Mouse (Mus musculus) kidney, adult 8-10 months (tissue): ENCODE results near the gene Slc37a1.

Experiments
- DNase-seq, 2 experiments: peaks; one replicate each; pipeline ENCODE4 v3.0.0; 2022

Slc37a1 gene

GRCm38 (mm10) chr17:31295215-31295891 is 8.8 kb downstream of the Slc37a1 start:
- no peak for DNase-seq

- DNase-seq: peak; percentile 70 to 78
Observed at GRCm38 (mm10) chr17:31295892-31296781, 9.5 kb downstream of the Slc37a1 start.

GRCm38 (mm10) chr17:31297521-31297939 is 10.9 kb downstream of the Slc37a1 start:
- peak; percentile 70 to 77 for DNase-seq

- DNase-seq: no peak
Observed at GRCm38 (mm10) chr17:31298419-31299209, 12.0 kb downstream of the Slc37a1 start.

- DNase-seq: no peak
Observed at GRCm38 (mm10) chr17:31299981-31300380, 13.4 kb downstream of the Slc37a1 start.

GRCm38 (mm10) chr17:31300736-31301135 is 14.1 kb downstream of the Slc37a1 start:
- DNase-seq: no peak

- no peak for DNase-seq
Observed at GRCm38 (mm10) chr17:31303401-31303800, 16.8 kb downstream of the Slc37a1 start.

- peak in 1 of 2 experiments; percentile 39 for DNase-seq
Observed at GRCm38 (mm10) chr17:31304895-31305775, 18.5 kb downstream of the Slc37a1 start.

- DNase-seq: no peak
Observed at GRCm38 (mm10) chr17:31305776-31306120, 19.2 kb downstream of the Slc37a1 start.

GRCm38 (mm10) chr17:31307756-31308155 is 21.2 kb downstream of the Slc37a1 start:
- no peak for DNase-seq

- DNase-seq: no peak
Observed at GRCm38 (mm10) chr17:31308291-31308816, 21.8 kb downstream of the Slc37a1 start.

- no peak for DNase-seq
Observed at GRCm38 (mm10) chr17:31309281-31309793, 22.7 kb downstream of the Slc37a1 start.

- no peak for DNase-seq
Observed at GRCm38 (mm10) chr17:31311047-31311446, 24.5 kb downstream of the Slc37a1 start.

- DNase-seq: no peak
Observed at GRCm38 (mm10) chr17:31312648-31313047, 26.1 kb downstream of the Slc37a1 start.

- DNase-seq: no peak
Observed at GRCm38 (mm10) chr17:31315046-31315792, 28.6 kb downstream of the Slc37a1 start.

- no peak for DNase-seq
Observed at GRCm38 (mm10) chr17:31315993-31316392, 29.4 kb downstream of the Slc37a1 start.

GRCm38 (mm10) chr17:31316998-31317397 is 30.4 kb downstream of the Slc37a1 start:
- DNase-seq: no peak

GRCm38 (mm10) chr17:31317521-31318272 is 31.1 kb downstream of the Slc37a1 start:
- no peak for DNase-seq

- DNase-seq: peak; percentile 43 to 44
Observed at GRCm38 (mm10) chr17:31318906-31319767, 32.5 kb downstream of the Slc37a1 start.
